Mouse (Mus musculus) kidney, embryonic 15.5 days (tissue): ENCODE data around the gene Itpr2. TPM values are rescaled to one million over a fixed set of nuclear protein-coding genes. Genes with fewer than 3 reads are reported as not detected.

Experiments used
- ATAC-seq: fragments of 200-750 bp; cut with Nextera tagmentation; replicated peaks from 2 replicates; pipeline ENCODE4 v1.8.0; 2017; ENCODE audit warnings: moderate TSS enrichment; ENCODE audit not compliant: low FRiP score
- H3K27ac ChIP-seq: fragments of 300-500 bp; sonication (generic); 2 replicates; pipeline ENCODE4 v1.5.1; 2015; ENCODE audit warnings: mild to moderate bottlenecking, inconsistent platforms
- H3K27me3 ChIP-seq: fragments of 300-500 bp; sonication (generic); 2 replicates; pipeline ENCODE4 v1.6.1; 2015; ENCODE audit warnings: inconsistent platforms
- H3K36me3 ChIP-seq: fragments of 300-500 bp; sonication (generic); 2 replicates; pipeline ENCODE4 v1.6.1; 2015; ENCODE audit warnings: inconsistent platforms
- H3K4me1 ChIP-seq: fragments of 300-500 bp; sonication (generic); 2 replicates; pipeline ENCODE4 v1.6.1; 2015; ENCODE audit warnings: inconsistent platforms
- H3K4me2 ChIP-seq: fragments of 300-500 bp; sonication (generic); 2 replicates; pipeline ENCODE4 v1.6.1; 2015; ENCODE audit warnings: moderate library complexity, mild to moderate bottlenecking, inconsistent platforms
- H3K4me3 ChIP-seq: fragments of 300-500 bp; sonication (generic); replicated peaks from 2 replicates; pipeline ENCODE4 v1.5.1; 2015; ENCODE audit warnings: mild to moderate bottlenecking, inconsistent platforms
- H3K9ac ChIP-seq: fragments of 300-500 bp; sonication (generic); 2 replicates; pipeline ENCODE4 v1.6.1; 2015; ENCODE audit warnings: mild to moderate bottlenecking, inconsistent platforms
- H3K9me3 ChIP-seq: fragments of 300-500 bp; sonication (generic); replicated peaks from 2 replicates; pipeline ENCODE4 v1.6.1; 2016; ENCODE audit warnings: inconsistent platforms
- WGBS: fragments of 180-500 bp; shearing (Covaris S2); methylation state at CpG from one replicate; pipeline ENCODE4 v1.1.7; 2015; ENCODE audit warnings: mixed read lengths; 5-methylcytosine and 5-hydroxymethylcytosine counted together
- polyA plus RNA-seq: library from polyadenylated mRNA; unstranded; fragments of >200 nt; fragmentation: Nextera tagmentation; extraction: Ambion mirVana; gene quantifications from 2 replicates; pipeline ENCODE4 v1.2.1, GENCODE M21; 2015

The Itpr2 gene
- polyA plus RNA-seq, 1 experiment from 2014 or later: 15.0 TPM

DNA sequence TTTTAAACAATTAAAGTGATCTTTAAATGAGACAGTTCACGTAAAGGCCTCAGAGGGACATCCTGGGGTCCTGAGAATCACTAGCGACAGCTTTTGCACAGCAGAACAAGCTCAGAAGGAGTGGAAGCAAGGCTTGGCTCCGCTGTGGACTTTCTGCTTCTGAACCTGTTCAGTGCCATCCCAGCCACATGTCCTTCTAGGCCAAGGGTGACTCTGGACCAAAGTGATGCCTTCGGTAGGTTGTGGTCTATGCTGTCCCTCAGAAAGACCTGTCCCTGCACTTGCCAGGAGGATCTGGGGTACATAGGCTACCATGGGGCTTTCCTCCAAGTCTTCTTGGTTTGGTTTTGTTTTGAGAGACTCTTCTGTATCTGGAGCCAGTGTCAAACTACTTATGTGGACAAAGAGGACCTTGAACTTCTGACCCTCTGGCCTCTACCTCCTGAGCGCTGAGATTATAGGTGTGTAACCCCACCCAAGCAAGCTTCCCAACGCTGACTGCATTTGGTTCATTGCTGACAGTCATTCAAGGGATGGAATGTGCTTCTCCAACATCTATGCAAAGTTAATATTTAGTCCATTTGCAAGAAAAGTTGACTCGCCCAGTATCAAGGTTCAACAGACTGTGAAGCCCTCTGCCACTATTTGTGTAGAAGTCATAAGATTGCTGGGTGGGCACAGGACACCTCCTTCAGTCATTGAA, 241.2 kb downstream of the Itpr2 start:
- 0 out of 2 replicates have a peak, but pooled peaks cover 7% of the 10 kb centered on the region for H3K4me1 ChIP-seq
- WGBS: 80% methylated on average over 7 of the region's 7 CpGs
- no peaks in the 10 kb centered on the region for H3K36me3 ChIP-seq
- ATAC-seq: peak; percentile 70
- H3K9ac ChIP-seq: no peak overlapping the region
- no peak overlapping the region for H3K4me3 ChIP-seq
- 0 out of 2 replicates have a peak, but pooled peaks cover 3% of the 10 kb centered on the region for H3K9me3 ChIP-seq
- peak overlapping the region; percentile 37; the same call in 1 of the 2 replicates for H3K27ac ChIP-seq
- no peaks in the 10 kb centered on the region for H3K27me3 ChIP-seq
- no peak overlapping the region for H3K4me2 ChIP-seq

DNA sequence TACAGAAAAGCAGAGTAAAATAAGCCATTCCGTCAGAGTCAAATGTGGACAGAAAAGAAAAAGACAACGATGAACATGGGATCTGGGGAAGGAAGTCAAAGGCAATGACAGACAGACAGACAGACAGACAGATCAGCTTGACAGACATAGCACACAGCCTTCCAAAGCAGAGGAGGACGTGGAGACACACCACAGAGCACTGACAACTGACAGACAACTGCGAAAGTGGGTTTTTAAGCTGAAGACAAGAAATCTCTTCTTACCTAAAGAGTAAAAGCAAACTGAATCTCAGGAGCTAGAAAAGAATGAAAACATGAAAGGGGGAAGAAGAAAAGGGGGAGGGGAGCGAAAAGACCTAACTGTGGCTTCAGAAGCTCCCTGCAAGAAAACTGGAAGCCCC, 243.3 kb downstream of the Itpr2 start:
- Histone ChIP-seq H3K27me3 (no peaks in the 10 kb centered on the region), H3K36me3 (no peaks in the 10 kb centered on the region), H3K4me1 (0 out of 2 replicates have a peak, but pooled peaks cover 7% of the 10 kb centered on the region), H3K9ac (no peak overlapping the region), H3K4me3 (no peak overlapping the region), H3K4me2 (no peak overlapping the region), H3K27ac (no peak overlapping the region), H3K9me3 (0 out of 2 replicates have a peak, but pooled peaks cover 3% of the 10 kb centered on the region)
- WGBS: 95% methylated on average over 5 of the region's 5 CpGs
- no peak for ATAC-seq

DNA sequence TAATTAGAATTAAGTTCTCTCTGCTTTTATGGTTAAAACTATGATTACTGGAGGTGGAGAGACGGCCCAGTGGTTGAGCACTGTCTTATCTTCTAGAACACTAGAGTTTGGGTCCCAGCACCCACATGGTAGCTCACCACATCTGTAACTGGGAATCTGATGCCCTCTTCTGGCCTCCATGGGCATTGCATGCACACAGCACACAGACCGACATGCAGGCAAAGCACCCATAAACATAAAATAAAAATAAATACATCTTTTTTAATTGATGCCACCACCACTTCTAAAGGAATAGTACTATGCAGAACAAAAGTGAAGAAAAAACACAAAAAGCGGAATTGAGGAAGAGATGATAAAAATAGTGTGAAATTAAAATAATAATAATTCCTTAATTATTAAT, 243.8 kb downstream of the Itpr2 start:
- Histone ChIP-seq H3K4me1 (0 out of 2 replicates have a peak, but pooled peaks cover 7% of the 10 kb centered on the region), H3K4me3 (no peak overlapping the region), H3K27ac (no peak overlapping the region), H3K4me2 (no peak overlapping the region), H3K9me3 (0 out of 2 replicates have a peak, but pooled peaks cover 3% of the 10 kb centered on the region), H3K36me3 (no peaks in the 10 kb centered on the region), H3K9ac (no peak overlapping the region), H3K27me3 (no peaks in the 10 kb centered on the region)
- ATAC-seq: no peak
- WGBS: 94% methylated on average over 3 of the region's 3 CpGs

DNA sequence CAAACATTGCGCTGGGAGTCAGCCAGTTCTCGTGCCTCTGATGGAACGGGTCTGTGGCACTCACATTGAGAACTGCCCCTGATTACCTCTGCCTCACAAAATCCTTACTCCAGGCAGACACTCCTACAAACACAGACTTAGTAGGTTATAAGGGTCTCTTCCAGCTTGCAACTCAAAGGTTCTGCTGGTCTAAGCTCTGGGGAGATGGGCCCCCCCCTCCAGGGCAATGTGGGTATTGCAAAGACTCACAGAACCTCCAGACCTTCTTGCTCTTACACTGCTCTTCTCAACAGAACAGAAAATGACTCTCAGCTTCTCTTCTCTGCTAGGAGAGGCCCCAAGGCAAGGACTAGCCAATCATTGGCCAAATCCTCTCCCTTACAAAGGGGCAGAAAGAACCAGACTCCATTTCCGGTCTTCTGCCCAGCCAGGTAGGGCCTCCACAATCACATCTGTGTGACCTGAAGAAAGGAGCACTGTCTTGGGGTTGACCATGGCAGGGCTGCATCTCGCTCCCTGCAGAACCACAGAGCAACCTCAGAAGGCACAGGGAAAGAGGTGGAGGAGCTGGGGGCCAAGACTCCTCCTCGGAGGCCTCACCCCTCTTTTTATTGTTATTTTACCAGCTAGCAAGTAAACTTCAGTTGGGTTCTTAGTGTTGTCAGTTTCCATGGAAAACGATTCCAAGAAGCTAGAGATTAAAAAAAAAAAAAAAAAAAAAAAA, 244.9 kb downstream of the Itpr2 start:
- ATAC-seq: no peak
- 87% methylated on average over 7 of the region's 7 CpGs for WGBS
- H3K27me3 ChIP-seq: no peaks in the 10 kb centered on the region
- 0 out of 2 replicates have a peak, but pooled peaks cover 7% of the 10 kb centered on the region for H3K4me1 ChIP-seq
- H3K36me3 ChIP-seq: no peaks in the 10 kb centered on the region
- no peak overlapping the region for H3K27ac ChIP-seq
- H3K4me3 ChIP-seq: no peak overlapping the region
- 0 out of 2 replicates have a peak, but pooled peaks cover 3% of the 10 kb centered on the region for H3K9me3 ChIP-seq
- H3K9ac ChIP-seq: no peak overlapping the region
- no peak overlapping the region for H3K4me2 ChIP-seq

DNA sequence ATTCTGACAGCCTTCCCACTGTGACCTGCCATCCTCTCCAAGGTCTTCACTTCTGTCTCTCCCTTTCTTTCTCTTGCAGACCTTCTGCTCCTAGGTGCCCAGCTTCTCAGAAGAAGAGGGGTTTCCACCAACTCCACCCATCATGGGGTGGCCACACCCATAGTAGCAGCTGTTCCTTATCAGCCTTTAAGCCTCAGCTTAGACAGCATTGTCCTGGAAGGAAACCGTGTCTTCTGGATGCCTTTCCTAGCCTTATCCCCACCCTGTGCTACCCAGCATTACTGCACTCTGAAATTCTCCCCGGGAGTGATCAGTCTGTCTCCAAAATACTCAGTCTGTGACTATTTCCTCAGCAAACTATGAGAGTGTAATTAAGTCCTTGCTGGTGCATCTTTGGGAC, 245.6 kb downstream of the Itpr2 start:
- no peak for ATAC-seq
- Histone ChIP-seq H3K27ac (no peak overlapping the region), H3K4me1 (0 out of 2 replicates have a peak, but pooled peaks cover 7% of the 10 kb centered on the region), H3K36me3 (no peaks in the 10 kb centered on the region), H3K9me3 (0 out of 2 replicates have a peak, but pooled peaks cover 3% of the 10 kb centered on the region), H3K4me3 (no peak overlapping the region), H3K9ac (no peak overlapping the region), H3K4me2 (no peak overlapping the region), H3K27me3 (no peaks in the 10 kb centered on the region)
- WGBS: 43% methylated on average over 2 of the region's 2 CpGs

DNA sequence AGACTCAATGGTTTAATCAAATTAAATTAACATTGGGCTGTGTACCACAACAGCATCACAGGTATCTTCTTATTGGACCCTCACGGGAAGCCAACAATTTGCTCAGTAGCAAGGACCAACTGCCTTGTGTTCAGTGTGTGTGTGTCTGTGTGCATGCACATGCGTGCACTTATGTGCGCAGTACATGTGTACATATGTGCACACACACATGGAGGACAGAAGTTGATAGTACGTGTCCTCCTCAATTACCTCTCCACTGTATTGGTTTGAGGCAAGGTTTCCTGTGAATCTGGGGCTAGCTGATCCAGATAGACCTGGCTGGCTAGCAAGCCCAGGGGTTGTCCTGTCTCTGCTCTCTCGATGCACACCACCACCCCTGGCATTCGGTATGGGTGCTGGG, 246.4 kb downstream of the Itpr2 start:
- ATAC-seq: no peak
- no peak overlapping the region for H3K27ac ChIP-seq
- 0 out of 2 replicates have a peak, but pooled peaks cover 7% of the 10 kb centered on the region for H3K4me1 ChIP-seq
- H3K9me3 ChIP-seq: 0 out of 2 replicates have a peak, but pooled peaks cover 3% of the 10 kb centered on the region
- 94% methylated on average over 6 of the region's 6 CpGs for WGBS
- no peaks in the 10 kb centered on the region for H3K27me3 ChIP-seq
- no peaks in the 10 kb centered on the region for H3K36me3 ChIP-seq
- H3K9ac ChIP-seq: no peak overlapping the region
- no peak overlapping the region for H3K4me3 ChIP-seq
- H3K4me2 ChIP-seq: no peak overlapping the region

DNA sequence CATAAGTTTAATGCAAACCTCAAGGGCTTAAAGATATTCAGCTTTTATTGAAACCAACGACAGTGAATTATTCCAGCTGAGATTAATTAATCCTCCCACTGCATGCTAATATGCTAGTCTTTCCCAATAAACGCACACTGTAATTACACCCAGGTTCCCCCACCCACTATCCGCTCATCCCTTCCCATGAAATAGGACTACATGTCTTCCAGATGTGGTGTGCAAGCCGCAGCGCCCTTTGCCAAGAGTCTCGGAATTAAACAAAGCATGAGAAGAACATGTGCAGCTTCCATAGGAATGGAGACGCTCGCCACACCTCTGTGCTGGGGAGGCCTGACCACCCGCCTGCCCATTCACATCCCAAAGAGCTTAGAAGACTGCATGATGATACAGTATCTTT, 247.1 kb downstream of the Itpr2 start:
- Histone ChIP-seq H3K9ac (no peak overlapping the region), H3K36me3 (no peaks in the 10 kb centered on the region), H3K27ac (no peak overlapping the region), H3K9me3 (0 out of 2 replicates have a peak, but pooled peaks cover 3% of the 10 kb centered on the region), H3K27me3 (no peaks in the 10 kb centered on the region), H3K4me3 (no peak overlapping the region), H3K4me1 (0 out of 2 replicates have a peak, but pooled peaks cover 7% of the 10 kb centered on the region), H3K4me2 (no peak overlapping the region)
- 75% methylated on average over 9 of the region's 9 CpGs for WGBS
- ATAC-seq: no peak

DNA sequence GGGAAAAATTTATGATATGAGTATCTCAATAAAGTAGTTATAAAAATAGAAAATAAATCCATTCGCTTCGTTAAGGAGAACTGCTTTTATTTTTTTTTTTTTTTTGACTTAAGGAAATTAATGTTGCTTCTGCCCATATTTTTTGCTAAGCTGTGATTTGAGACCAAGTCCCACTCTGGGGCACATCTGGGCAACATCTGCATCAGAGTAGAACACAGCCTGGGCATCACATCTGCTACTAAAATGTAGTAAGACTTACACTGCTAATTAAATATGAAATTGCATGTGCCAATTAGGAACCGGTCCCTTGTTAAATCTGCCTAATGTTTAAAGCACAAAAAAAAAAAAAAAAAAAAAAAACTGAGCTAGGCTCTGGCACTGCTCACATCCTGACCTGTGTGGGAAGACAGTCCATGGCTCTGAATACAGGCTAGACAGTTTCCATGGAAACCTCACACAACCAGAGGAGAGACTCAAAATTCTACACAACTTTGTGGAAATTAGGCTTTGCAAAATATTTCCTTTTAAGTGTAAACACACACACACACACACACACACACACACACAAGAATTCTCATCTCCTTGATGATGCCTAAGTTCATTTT, 247.7 kb downstream of the Itpr2 start:
- Histone ChIP-seq H3K4me1 (0 out of 2 replicates have a peak, but pooled peaks cover 7% of the 10 kb centered on the region), H3K4me2 (no peak overlapping the region), H3K36me3 (no peaks in the 10 kb centered on the region), H3K9me3 (0 out of 2 replicates have a peak, but pooled peaks cover 3% of the 10 kb centered on the region), H3K4me3 (no peak overlapping the region), H3K27me3 (no peaks in the 10 kb centered on the region), H3K9ac (no peak overlapping the region), H3K27ac (no peak overlapping the region)
- 79% methylated on average over 3 of the region's 3 CpGs for WGBS
- no peak for ATAC-seq

DNA sequence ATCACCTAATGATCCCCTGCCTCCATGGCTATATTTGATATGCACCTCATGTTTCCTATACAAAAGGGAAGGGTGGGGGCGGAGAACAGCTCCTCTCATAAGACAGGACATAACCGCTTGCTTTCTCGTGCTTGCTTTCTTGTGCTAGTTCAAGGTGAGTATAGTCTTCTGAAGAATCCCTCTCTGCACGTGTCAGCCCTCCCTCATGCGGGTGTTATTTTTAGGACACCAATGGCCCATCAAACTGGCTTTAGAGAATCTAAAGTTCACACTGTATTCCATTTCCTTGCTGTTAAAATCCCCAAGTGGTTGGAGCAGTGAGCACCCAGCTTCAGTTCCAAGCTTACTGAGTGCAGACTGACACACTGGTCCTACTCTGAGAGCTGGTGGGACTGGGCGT, 252.9 kb downstream of the Itpr2 start:
- no peak for ATAC-seq
- H3K9ac ChIP-seq: no peak overlapping the region
- 77% methylated on average over 6 of the region's 6 CpGs for WGBS

DNA sequence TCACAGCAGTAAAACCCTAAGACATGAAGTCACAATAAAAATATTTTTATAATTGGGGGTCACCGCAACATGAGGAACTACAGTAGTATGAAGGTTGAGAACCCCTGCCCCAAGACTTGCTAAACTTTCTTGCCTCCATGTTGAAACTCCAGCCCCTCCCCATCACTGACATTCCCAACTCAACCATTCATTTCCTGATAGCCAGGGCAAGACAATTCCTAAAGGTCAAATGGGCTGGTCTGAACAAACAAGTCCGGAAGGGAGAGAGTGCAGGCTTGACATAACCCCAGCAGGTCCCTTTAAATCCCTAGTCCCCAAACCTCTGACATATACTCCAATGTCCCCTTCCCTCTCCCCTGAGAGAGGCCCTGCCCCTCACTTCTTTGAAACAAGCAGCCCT, 253.7 kb downstream of the Itpr2 start:
- no peaks in the 10 kb centered on the region for H3K27me3 ChIP-seq
- H3K4me2 ChIP-seq: no peak overlapping the region
- H3K36me3 ChIP-seq: no peaks in the 10 kb centered on the region
- no peaks in the 10 kb centered on the region for H3K4me1 ChIP-seq
- WGBS: 74% methylated on average over 2 of the region's 2 CpGs
- no peak overlapping the region for H3K9ac ChIP-seq
- no peak overlapping the region for H3K4me3 ChIP-seq
- no peak overlapping the region for H3K27ac ChIP-seq
- peaks cover 5% of the 10 kb centered on the region; the same call in 1 of the 2 replicates for H3K9me3 ChIP-seq
- ATAC-seq: no peak

More for the DNA sequence above, 252.9 kb downstream of the Itpr2 start:
- Histone ChIP-seq H3K27ac (no peak overlapping the region), H3K4me1 (no peaks in the 10 kb centered on the region), H3K4me2 (no peak overlapping the region), H3K36me3 (no peaks in the 10 kb centered on the region), H3K27me3 (no peaks in the 10 kb centered on the region), H3K4me3 (no peak overlapping the region), H3K9me3 (peaks cover 3% of the 10 kb centered on the region; the same call in 1 of the 2 replicates)

DNA sequence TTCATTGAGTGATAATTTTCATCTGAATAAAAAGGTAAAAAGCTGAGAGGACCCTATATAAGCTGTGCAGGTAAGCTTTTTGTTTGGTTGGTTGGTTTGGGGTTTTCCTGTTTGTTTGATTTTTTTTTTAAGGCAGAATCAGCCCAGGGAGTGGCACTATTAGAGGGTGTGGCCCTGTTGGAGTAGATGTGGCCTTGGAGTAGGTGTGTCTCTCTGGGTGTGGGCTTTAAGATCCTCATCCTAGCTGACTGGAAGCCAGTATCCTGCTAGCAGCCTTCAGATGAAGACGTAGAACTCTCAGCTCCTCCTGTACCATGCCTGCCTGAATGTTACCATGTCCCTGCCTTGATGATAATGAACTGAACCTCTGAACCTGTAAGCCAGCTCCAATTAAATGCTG, 254.1 kb downstream of the Itpr2 start:
- Histone ChIP-seq H3K4me2 (no peak overlapping the region), H3K9me3 (peaks cover 5% of the 10 kb centered on the region; the same call in 1 of the 2 replicates), H3K4me1 (no peaks in the 10 kb centered on the region), H3K9ac (no peak overlapping the region), H3K27me3 (no peaks in the 10 kb centered on the region), H3K36me3 (no peaks in the 10 kb centered on the region), H3K4me3 (no peak overlapping the region), H3K27ac (no peak overlapping the region)
- WGBS: 84% methylated on average over 1 of the region's 1 CpGs
- ATAC-seq: no peak

DNA sequence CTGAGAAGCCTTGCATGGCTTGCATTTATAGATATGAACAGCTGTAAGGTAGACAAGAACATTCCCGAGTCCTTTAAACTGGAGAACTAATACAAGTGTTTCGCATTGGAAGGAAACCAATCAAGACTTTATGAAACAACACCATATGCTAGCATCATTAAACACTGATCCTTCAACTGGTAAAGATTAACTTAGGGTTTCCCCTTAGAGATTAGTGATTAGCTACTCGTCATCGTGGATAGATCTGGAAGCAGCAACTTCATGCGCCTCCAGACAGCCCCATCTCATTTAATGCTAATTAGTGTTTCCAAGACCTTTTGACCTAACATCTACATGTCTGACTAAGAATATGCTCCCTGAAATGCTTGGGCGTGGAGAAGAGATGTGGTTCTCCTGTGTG, 255.7 kb downstream of the Itpr2 start:
- Histone ChIP-seq H3K36me3 (no peaks in the 10 kb centered on the region), H3K4me2 (no peak overlapping the region), H3K27me3 (no peaks in the 10 kb centered on the region), H3K27ac (no peak overlapping the region), H3K9me3 (peaks cover 5% of the 10 kb centered on the region; the same call in 1 of the 2 replicates), H3K4me1 (no peaks in the 10 kb centered on the region), H3K4me3 (no peak overlapping the region), H3K9ac (no peak overlapping the region)
- no peak for ATAC-seq
- WGBS: 74% methylated on average over 6 of the region's 6 CpGs
